Mouse (Mus musculus) cerebellum, adult 11 months (tissue): ENCODE measurements at regions not wholly inside any gene's neighbourhood (a gene's known extent, or its start where the extent isn't known, plus 50 kb on each side); places are given as distances from the start of the nearest gene placed in this dataset.

Source experiments
- DNase-seq: peaks from one replicate; pipeline ENCODE4 v3.0.0; 2022

- DNase-seq = no peak
Measured at GRCm38 (mm10) chr5:111789904-111790303, 56.2 kb downstream of the Gm26897 start.

DNA sequence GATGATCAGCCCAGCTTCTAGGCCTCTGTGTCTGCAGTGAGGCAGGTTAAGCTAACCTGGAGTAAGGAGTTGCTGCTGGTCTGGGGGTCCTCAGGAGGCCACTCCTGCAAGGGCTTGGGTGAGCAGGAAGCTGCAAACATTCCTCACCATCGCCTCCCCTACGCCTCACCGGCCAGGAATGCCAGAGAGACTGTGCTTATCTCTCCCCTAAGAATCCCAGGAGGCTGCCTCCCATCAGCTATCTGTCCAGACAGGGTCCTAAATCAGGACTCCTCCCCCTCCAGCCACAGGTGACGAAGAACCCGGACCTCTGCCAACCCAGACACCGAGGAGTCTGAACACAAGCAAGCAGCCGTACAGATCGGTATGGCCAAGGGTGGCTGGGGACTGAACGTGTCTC is 56.8 kb downstream of the Gm26897 start:
- no peak for DNase-seq

DNA sequence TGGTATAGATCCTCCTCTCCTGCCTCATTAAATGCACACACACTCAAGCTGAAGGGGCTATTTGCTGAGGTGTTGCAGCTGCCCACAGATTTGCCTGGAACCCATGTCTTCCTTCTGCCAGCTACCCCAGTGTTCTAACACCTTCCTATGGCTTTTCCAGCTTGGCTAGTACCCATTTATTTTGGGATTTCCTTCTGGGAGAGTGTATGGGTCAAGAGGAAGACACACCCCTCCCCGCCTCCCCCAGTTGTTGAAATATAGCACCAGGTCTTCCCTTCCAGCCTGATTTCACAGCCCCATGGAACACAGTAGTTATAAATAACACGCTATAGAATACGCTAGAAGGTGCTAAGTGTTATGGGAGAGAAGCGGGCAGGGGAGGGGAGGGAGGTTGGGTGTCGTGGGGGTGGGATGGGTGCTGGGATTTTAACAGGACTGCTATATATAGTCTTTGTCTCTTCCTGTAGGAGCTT is 57.4 kb downstream of the Gm26897 start:
- DNase-seq = no peak

- no peak for DNase-seq
Measured at GRCm38 (mm10) chr5:111792746-111793145, 59.0 kb downstream of the Gm26897 start.

GRCm38 (mm10) chr5:111793178-111793577 is 59.5 kb downstream of the Gm26897 start:
- DNase-seq = no peak

DNA sequence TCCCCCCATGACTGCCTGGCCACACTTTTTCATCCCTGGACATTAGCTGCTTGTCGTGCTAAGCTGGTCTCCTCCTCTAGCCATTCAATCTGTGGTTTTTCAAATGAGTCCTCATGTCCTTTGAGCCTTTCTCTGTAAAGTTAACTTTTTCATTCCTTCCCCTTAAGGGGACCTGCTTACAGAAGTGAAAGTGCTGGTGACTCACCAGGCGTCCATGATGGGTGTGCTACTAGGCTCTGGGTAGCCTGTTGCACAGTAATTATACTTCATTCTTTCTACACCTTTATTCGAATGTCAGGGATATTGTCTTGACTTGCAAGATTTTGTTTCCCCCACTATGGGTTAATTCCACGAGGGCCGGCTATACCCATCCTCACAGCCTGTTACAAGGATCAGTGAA is 63.2 kb downstream of the Gm26897 start:
- no peak for DNase-seq

GRCm38 (mm10) chr5:111799700-111800311 is 66.1 kb downstream of the Gm26897 start:
- peak; percentile 2 for DNase-seq

GRCm38 (mm10) chr5:111800511-111800910 is 66.8 kb downstream of the Gm26897 start:
- DNase-seq = no peak

GRCm38 (mm10) chr5:111801051-111801450 is 67.3 kb downstream of the Gm26897 start:
- DNase-seq = no peak

DNA sequence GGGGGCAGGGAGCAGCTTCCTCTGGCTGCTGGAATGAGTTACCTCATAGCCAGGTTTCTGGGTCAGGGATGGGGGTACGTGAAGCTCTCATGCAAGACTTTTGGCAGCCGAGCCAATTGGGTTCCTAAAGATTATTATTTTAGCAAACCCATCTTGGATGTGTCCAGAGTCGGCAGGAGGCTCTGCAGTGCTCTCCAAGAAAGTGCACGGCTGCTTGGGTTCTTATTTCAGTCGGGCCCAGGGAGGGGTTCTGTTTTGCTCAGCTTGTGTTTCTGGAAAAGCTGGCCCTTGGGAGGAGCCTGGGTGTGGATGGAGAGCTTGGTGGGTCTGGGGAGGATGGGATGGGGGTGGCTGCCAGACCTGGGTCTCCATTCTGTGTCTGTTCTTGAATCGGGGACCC is 70.8 kb downstream of the Gm26897 start:
- DNase-seq = no peak

GRCm38 (mm10) chr5:111805150-111805549 is 71.4 kb downstream of the Gm26897 start:
- no peak for DNase-seq

DNA sequence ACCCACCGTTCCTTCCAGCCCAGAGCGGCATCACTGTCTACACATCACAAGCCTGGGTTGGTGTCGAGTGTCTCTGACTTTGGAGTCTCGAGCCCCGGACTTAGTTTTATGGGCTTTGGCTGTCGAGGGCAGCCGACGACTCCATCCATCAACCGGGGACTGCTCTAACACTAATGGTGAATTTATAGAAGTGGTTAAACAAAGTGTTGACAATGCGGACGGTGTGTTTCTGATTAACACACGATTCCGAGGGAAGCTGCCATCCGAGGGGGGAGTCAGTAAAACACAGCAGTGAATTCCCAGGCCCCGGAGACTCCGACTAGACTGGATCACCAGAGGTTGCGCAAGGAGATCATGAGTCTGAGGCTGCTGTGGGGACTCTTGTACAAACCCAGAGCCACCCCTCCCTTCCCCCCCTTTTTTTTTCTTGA is 72.1 kb downstream of the Gm26897 start:
- no peak for DNase-seq

GRCm38 (mm10) chr5:111810079-111810808 is 76.5 kb downstream of the Gm26897 start:
- DNase-seq = no peak

- DNase-seq = no peak
Measured at GRCm38 (mm10) chr5:111812581-111812980, 78.9 kb downstream of the Gm26897 start.

- DNase-seq = no peak
Measured at GRCm38 (mm10) chr5:111813090-111813753, 79.5 kb downstream of the Gm26897 start.

GRCm38 (mm10) chr5:111814893-111815760 is 81.4 kb downstream of the Gm26897 start:
- DNase-seq = no peak

DNA sequence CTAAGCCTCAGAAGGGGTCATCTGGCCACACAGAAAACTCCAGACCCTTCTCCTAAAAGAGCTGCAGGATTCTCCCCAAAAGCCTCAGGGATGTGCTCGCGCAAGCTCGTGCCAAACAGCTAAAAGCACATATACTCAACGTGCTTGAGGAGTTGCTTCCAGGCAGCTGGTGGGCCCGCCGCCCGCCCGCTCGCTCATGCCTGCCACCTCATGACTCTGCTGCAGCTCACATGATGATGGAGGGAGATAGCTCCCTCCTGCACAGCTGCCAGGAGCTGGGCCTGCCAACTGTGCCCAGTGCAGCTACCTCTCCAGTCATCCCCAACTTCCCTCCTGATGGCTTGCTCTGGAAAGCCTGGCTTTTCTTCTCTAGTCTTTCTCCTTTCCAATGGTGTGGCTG is 87.2 kb downstream of the Gm26897 start:
- DNase-seq = no peak

GRCm38 (mm10) chr5:111822882-111823281 is 89.2 kb downstream of the Gm26897 start:
- DNase-seq = no peak

GRCm38 (mm10) chr5:111823420-111823819 is 89.7 kb downstream of the Gm26897 start:
- DNase-seq = no peak

DNA sequence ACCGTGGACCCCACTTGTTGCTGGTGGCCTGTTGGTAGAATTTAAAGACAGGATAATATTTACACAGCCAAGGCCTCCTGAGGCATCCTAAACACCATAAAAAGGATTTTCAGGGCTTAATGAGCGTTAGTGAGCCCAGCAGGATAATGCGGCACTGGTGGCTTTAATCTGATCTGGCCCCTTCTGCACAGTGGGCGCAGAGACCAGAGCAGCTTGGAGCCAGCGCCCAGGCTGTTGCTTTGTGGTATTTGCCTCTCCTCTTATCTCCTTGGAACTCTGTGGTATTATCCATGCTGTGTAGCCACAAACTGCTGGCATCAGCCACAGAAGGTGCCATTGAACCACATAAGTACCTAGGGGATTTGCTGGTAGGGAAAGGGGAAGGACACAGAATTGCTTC is 90.1 kb downstream of the Gm26897 start:
- no peak for DNase-seq

DNA sequence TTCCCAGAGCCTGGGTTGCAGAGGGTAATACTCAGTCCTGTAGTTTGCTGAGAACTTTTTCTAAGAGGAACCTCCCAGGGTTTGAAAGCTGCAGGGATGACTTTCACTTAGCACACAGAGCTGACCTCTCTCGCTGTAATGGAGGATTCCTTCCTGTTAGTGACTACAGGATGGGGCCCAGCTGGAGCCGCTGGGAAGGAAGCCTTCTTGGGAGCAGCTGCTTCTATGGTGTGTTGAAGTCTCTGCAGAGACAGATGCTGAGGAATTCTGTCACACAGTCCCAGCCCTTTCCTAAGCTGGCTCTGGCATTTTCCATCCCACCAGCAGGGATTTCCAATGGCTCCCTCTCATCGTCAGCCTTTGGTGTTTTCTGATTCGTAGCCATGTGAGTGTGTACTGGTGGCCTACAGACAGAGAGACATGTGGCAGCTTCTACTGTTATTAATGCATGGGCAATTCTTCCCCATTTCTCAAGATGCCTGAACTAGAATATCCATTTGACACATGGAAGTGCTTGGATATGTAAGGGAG is 90.9 kb downstream of the Gm26897 start:
- no peak for DNase-seq

DNA sequence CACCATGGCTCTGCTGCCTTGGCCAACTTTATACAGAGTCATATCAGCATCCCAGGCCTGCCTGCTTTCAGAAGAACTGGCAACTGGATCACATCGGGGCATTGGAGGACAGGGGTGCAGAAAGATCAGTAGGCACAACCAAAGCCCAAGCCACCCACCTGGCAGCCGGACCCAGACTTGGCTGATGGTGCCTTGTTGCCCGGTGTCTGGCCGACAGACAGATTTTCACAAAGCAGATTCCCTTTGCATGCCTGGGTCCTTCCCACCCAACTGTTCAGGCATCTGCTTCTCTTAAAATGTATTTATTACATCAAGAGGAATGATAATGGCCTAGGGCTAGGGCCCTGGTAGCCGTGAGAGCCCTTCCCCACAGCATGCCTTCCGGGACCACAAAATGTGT is 96.2 kb downstream of the Gm26897 start:
- no peak for DNase-seq
